Mouse (Mus musculus): ENCODE measurements around the gene Clnk. TPM values are rescaled to one million over a fixed set of nuclear protein-coding genes. Genes with fewer than 3 reads are reported as not detected.

Clnk gene
- total and polyA plus RNA-seq, 3 experiments, result not detected

- no peak for TF ChIP-seq POLR2A (IDR thresholded peaks at IDR 0.05; ENCODE audit: control insufficient read depth in 1 of 2, insufficient read depth in 1 of 2, low read depth in 1 of 2, low read length in 2 of 2, poor library complexity in 1 of 2)
- no peak for TF ChIP-seq ETS1 (IDR thresholded peaks at IDR 0.05; ENCODE audit: low read depth, low read length)
- no peak for TF ChIP-seq SIN3A (IDR thresholded peaks at IDR 0.05; ENCODE audit: low read length)
- TF ChIP-seq ZNF384 (IDR thresholded peaks at IDR 0.05; ENCODE audit: low read depth, low read length), result no peak
- TF ChIP-seq NRF1 (IDR thresholded peaks at IDR 0.05; ENCODE audit: insufficient read depth, low read depth, low read length, poor library complexity, severe bottlenecking), result no peak
Observed at GRCm38 (mm10) chr5:38781813-38782212, 94.8 kb downstream of the Clnk start (continued).

- TF ChIP-seq KAT2A (conservative IDR thresholded peaks at IDR 0.05; ENCODE audit: low read depth, low read length) (no peak), MYB (IDR thresholded peaks at IDR 0.05; ENCODE audit: low read depth, low read length) (no peak), JUND (IDR thresholded peaks at IDR 0.05; ENCODE audit: low read depth, low read length) (no peak), ZC3H11A (IDR thresholded peaks at IDR 0.05; ENCODE audit: low read depth, low read length) (no peak), CHD2 (IDR thresholded peaks at IDR 0.05; ENCODE audit: low read length) (no peak), GABPA (IDR thresholded peaks at IDR 0.05; ENCODE audit: low read depth, low read length) (no peak), BHLHE40 (IDR thresholded peaks at IDR 0.05; ENCODE audit: borderline replicate concordance, low read depth, low read length) (no peak), SMC3 (IDR thresholded peaks at IDR 0.05; ENCODE audit: low read depth, low read length) (no peak), USF2 (IDR thresholded peaks at IDR 0.05; ENCODE audit: borderline replicate concordance in 1 of 2, insufficient read depth in 1 of 2, low read depth in 1 of 2, low read length in 2 of 2) (no peak), RCOR1 (IDR thresholded peaks at IDR 0.05; ENCODE audit: low read depth, low read length) (no peak), TAL1 (IDR thresholded peaks at IDR 0.05; ENCODE audit: low read length) (no peak), ZMIZ1 (IDR thresholded peaks at IDR 0.05; ENCODE audit: low read depth, low read length) (no peak), EP300 (IDR thresholded peaks at IDR 0.05; ENCODE audit: low read depth in 1 of 2, low read length in 2 of 2) (no peak), CTCF (IDR thresholded peaks at IDR 0.05 in 2 of 3, conservative IDR thresholded peaks at IDR 0.05 in 1 of 3; ENCODE audit: control insufficient read depth in 1 of 3, insufficient read depth in 1 of 3, low read depth in 2 of 3, low read length in 3 of 3, poor library complexity in 1 of 3, severe bottlenecking in 1 of 3) (no peak), POLR2A (IDR thresholded peaks at IDR 0.05; ENCODE audit: control insufficient read depth in 1 of 2, insufficient read depth in 1 of 2, low read depth in 1 of 2, low read length in 2 of 2, poor library complexity in 1 of 2) (no peak), ZNF384 (IDR thresholded peaks at IDR 0.05; ENCODE audit: low read depth, low read length) (no peak), MEF2A (IDR thresholded peaks at IDR 0.05; ENCODE audit: extremely low read depth, insufficient replicate concordance, low read depth, low read length, poor library complexity, severe bottlenecking) (no peak)
- no peak for DNase-seq (ENCODE audit: low read depth, low spot score)
- Histone ChIP-seq H3K79me2 (ENCODE audit: control insufficient read depth, insufficient read depth, low read length, poor library complexity) (no peaks in the 10 kb centered on the region), H3K4me1 (ENCODE audit: control insufficient read depth in 1 of 2, insufficient read depth in 2 of 2, low read length in 2 of 2) (no peaks in the 10 kb centered on the region), H3K27ac (ENCODE audit: control insufficient read depth, low read depth, low read length) (no peak overlapping the region), H3K36me3 (ENCODE audit: control insufficient read depth in 1 of 2, insufficient read depth in 2 of 2, low read length in 2 of 2) (no peaks in the 10 kb centered on the region), H3K9ac (ENCODE audit: control insufficient read depth, low read depth, low read length, poor library complexity, severe bottlenecking) (no peak overlapping the region), H3K27me3 (ENCODE audit: control insufficient read depth in 1 of 2, insufficient read depth in 2 of 2, low read length in 2 of 2) (no peaks in the 10 kb centered on the region), H3K9me3 (replicated peaks; ENCODE audit: insufficient read depth, low read length) (no peaks in the 10 kb centered on the region), H3K4me3 (ENCODE audit: control insufficient read depth in 1 of 2, insufficient read depth in 1 of 2, low read depth in 2 of 2, low read length in 2 of 2) (no peak overlapping the region)
Observed at GRCm38 (mm10) chr5:38780631-38781030, 96.0 kb downstream of the Clnk start.

Measured in MEL (cell line).